Mouse (Mus musculus): ENCODE measurements around the gene Tmem45a2. TPM values are rescaled to one million over a fixed set of nuclear protein-coding genes. Genes with fewer than 3 reads are reported as not detected.

Gene Tmem45a2
- total RNA-seq, 2 experiments from 2014 or later, result not detected

Other genes starting within 250 kb of the Tmem45a2 start
- 1 to 10 TPM; 1.7 to 3.2 TPM for gene Tmem45a, start 185.2 kb downstream of the Tmem45a2 start, total RNA-seq (2021)
- 1 to 10 TPM; 1.3 to 2.5 TPM for gene Lnp1, start 143.3 kb downstream of the Tmem45a2 start, total RNA-seq (2021)
- 100 to 1,000 TPM; 107 to 110 TPM for gene Tomm70a, start 50.3 kb upstream of the Tmem45a2 start, total RNA-seq (2021)
- 10 to 100 TPM; 19.2 to 19.5 TPM for gene Nit2, start 96.0 kb upstream of the Tmem45a2 start, total RNA-seq (2021)
- gene Tbc1d23, start 160.1 kb upstream of the Tmem45a2 start, total RNA-seq (2021), result 10 to 100 TPM; 38.8 to 42.4 TPM
- gene Tmem30c, start 221.5 kb upstream of the Tmem45a2 start, total RNA-seq (2021), result under 1 TPM; 0.19 to 0.29 TPM

Measured in left cerebral cortex, postnatal 14 days (tissue).